In the genomic region with DNA sequence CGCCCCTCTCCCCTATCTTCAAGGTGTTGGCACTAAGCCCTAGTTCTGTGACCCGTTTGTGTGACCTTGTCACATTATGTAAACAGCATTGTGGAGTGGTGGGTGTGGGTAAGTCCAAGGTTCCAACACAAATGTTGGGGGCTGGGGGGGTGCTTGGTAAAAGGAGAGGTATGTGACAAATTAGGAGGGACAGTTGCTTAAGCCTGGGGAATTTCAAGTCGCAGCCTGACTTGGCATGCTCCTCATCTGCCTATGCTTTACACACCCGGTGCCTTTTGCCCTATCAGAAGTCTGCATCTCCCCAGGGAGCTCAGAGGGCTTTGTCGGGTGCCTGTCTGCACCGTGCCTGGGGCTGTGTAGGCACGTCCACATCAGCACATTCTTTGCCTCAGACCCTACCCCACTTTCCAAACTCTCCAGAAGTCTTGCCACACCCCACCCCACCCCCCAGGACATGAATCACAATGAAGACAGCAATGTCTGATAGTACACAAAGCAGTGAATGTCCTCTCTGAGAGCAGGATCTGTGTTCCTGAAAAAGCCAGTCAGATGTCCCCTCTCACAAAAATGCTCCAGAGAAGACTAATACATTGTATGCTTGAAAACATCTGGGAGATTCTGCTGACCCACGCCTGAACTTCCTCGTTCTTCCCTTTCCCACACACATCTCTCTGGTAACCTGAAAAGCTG, we compare ENCODE assay signal across 9 mouse cellular contexts.
DNase-seq lines count a peak whose midpoint lies in the region; ATAC-seq and TF ChIP-seq lines count a peak whose summit lies in the region.
"Had no signal": no experiment of that assay in that cellular context is flagged by ENCODE, and none has a peak within 500 bp of the region (broad histone marks: within the 10 kb centered on the region; RNA-seq: fewer than 3 reads in every experiment).

No protein-coding gene starts in this region.

- peaks cover 6% of the 10 kb centered on the region; the same call in 1 of the 2 replicates for H3K4me1 ChIP-seq in forebrain, embryonic 14.5 days (ENCODE audit: control insufficient read depth, insufficient read depth, low read length)
- H3K4me1 ChIP-seq in forebrain, embryonic 10.5 days = peaks cover 15% of the 10 kb centered on the region
- peaks cover 15% of the 10 kb centered on the region for H3K4me1 ChIP-seq in intestine, embryonic 16.5 days (ENCODE audit: control insufficient read depth, insufficient read depth, low read length)
- H3K4me1 ChIP-seq in lung, embryonic 16.5 days (replicated peaks; ENCODE audit: control insufficient read depth, insufficient read depth, low read length) = peaks cover 22% of the 10 kb centered on the region

- peak; percentile 76 for ATAC-seq in forebrain, embryonic 14.5 days
- peak; percentile 82 for ATAC-seq in intestine, embryonic 16.5 days
- peak; percentile 93 for ATAC-seq in lung, embryonic 16.5 days (ENCODE audit: low read depth)

- H3K27me3 ChIP-seq in forebrain, embryonic 14.5 days (replicated peaks; ENCODE audit: control insufficient read depth, insufficient read depth, low read length) = no peaks in the 10 kb centered on the region
- no peaks in the 10 kb centered on the region for H3K27me3 ChIP-seq in forebrain, embryonic 10.5 days (ENCODE audit: poor library complexity, severe bottlenecking)
- H3K27me3 ChIP-seq in intestine, embryonic 16.5 days (replicated peaks; ENCODE audit: control insufficient read depth, insufficient read depth, low read length) = no peaks in the 10 kb centered on the region
- no peaks in the 10 kb centered on the region for H3K27me3 ChIP-seq in lung, embryonic 16.5 days (ENCODE audit: control insufficient read depth, insufficient read depth, low read depth, low read length)

- no peaks in the 10 kb centered on the region for H3K36me3 ChIP-seq in forebrain, embryonic 14.5 days (ENCODE audit: control insufficient read depth, insufficient read depth, low read length)
- H3K36me3 ChIP-seq in forebrain, embryonic 10.5 days (replicated peaks) = no peaks in the 10 kb centered on the region
- no peaks in the 10 kb centered on the region for H3K36me3 ChIP-seq in intestine, embryonic 16.5 days (ENCODE audit: control insufficient read depth, insufficient read depth, low read length)
- no peaks in the 10 kb centered on the region for H3K36me3 ChIP-seq in lung, embryonic 16.5 days (ENCODE audit: control insufficient read depth, insufficient read depth, low read length)

- 20% methylated on average over 9 of the region's 9 CpGs for WGBS in forebrain, embryonic 14.5 days
- WGBS in forebrain, embryonic 10.5 days = 34% methylated on average over 9 of the region's 9 CpGs
- 13% methylated on average over 9 of the region's 9 CpGs for whole genome bisulfite sequencing in intestine, embryonic 16.5 days
- 4% methylated on average over 9 of the region's 9 CpGs for WGBS in lung, embryonic 16.5 days

- no peak overlapping the region; the same call in 1 of the 2 replicates for H3K27ac ChIP-seq in forebrain, embryonic 14.5 days (ENCODE audit: low read depth, low read length)
- H3K27ac ChIP-seq in forebrain, embryonic 10.5 days = no peak overlapping the region
- peak overlapping the region; percentile 65 for H3K27ac ChIP-seq in intestine, embryonic 16.5 days (ENCODE audit: low read length)
- H3K27ac ChIP-seq in lung, embryonic 16.5 days (ENCODE audit: low read length) = peak overlapping the region; percentile 74
- H3K27ac ChIP-seq in left cerebral cortex, adult 2 months = no peak overlapping the region
- no peak overlapping the region for H3K27ac ChIP-seq in gastrocnemius, adult 2 months

- no peak overlapping the region for H3K4me3 ChIP-seq in forebrain, embryonic 14.5 days (ENCODE audit: low read depth, low read length)
- no peak overlapping the region for H3K4me3 ChIP-seq in forebrain, embryonic 10.5 days
- no peak overlapping the region for H3K4me3 ChIP-seq in intestine, embryonic 16.5 days (ENCODE audit: low read length)
- no peak overlapping the region for H3K4me3 ChIP-seq in lung, embryonic 16.5 days (ENCODE audit: low read length)
- no peak overlapping the region for H3K4me3 ChIP-seq in left cerebral cortex, adult 2 months
- H3K4me3 ChIP-seq in gastrocnemius, adult 2 months = no peak overlapping the region
- H3K4me3 ChIP-seq: erythroblast, embryonic 14.5 days had no signal

- H3K9me3 ChIP-seq in forebrain, embryonic 14.5 days (replicated peaks; ENCODE audit: control insufficient read depth, low read length) = no peaks in the 10 kb centered on the region
- H3K9me3 ChIP-seq in forebrain, embryonic 10.5 days = peaks cover 3% of the 10 kb centered on the region; the same call in 1 of the 2 replicates
- no peaks in the 10 kb centered on the region for H3K9me3 ChIP-seq in intestine, embryonic 16.5 days (ENCODE audit: control insufficient read depth, low read length)
- no peaks in the 10 kb centered on the region; the same call in 1 of the 2 replicates for H3K9me3 ChIP-seq in lung, embryonic 16.5 days (ENCODE audit: control insufficient read depth, low read length)

- intact Hi-C loops in left cerebral cortex, adult 2 months (cut with DNase I) = no loop called here
- intact Hi-C loops in gastrocnemius, adult 2 months (cut with DNase I) = no loop called here

- TF ChIP-seq CTCF in left cerebral cortex, adult 2 months (IDR thresholded peaks at IDR 0.05) = no peak
- no peak for TF ChIP-seq CTCF in gastrocnemius, adult 2 months (IDR thresholded peaks at IDR 0.05)

- no peak overlapping the region for H3K4me2 ChIP-seq in forebrain, embryonic 14.5 days (ENCODE audit: low read length)
- H3K4me2 ChIP-seq in intestine, embryonic 16.5 days (ENCODE audit: low read depth, low read length) = peak overlapping the region; percentile 29
- H3K4me2 ChIP-seq in lung, embryonic 16.5 days (ENCODE audit: low read depth, low read length) = peak overlapping the region; percentile 45

- DNase-seq in forebrain, embryonic 14.5 days (ENCODE audit: low spot score) = no peak
- DNase-seq in forebrain, embryonic 10.5 days (ENCODE audit: extremely low spot score, low spot score) = no peak
- DNase-seq in ES-CJ7 (ENCODE audit: low read depth, low spot score) = peak; percentile 98
- DNase-seq in right cerebral cortex, postnatal 4 days = no peak
- no peak for DNase-seq in left cerebral cortex, adult 2 months (ENCODE audit: extremely low spot score in 1 of 2, low spot score in 2 of 2)
- no peak for DNase-seq in gastrocnemius, adult 2 months

- H3K9ac ChIP-seq in forebrain, embryonic 14.5 days (ENCODE audit: low read length) = no peak overlapping the region
- no peak overlapping the region; the same call in 1 of the 2 replicates for H3K9ac ChIP-seq in intestine, embryonic 16.5 days (ENCODE audit: low read depth, low read length)
- 0 out of 2 replicates have a peak overlapping the region, but pooled peaks have one; percentile 11 for H3K9ac ChIP-seq in lung, embryonic 16.5 days (ENCODE audit: low read length)

Comparison
In these comparisons a context has a peak if more than half of its experiments do, and no peak if none do; other contexts are left out.
1. H3K27ac ChIP-seq: peak in intestine, embryonic 16.5 days (single experiment) and lung, embryonic 16.5 days (single experiment); none in forebrain, embryonic 14.5 days (single experiment), forebrain, embryonic 10.5 days (single experiment), left cerebral cortex, adult 2 months (single experiment) and gastrocnemius, adult 2 months (single experiment).
2. Peak in every context shown above with its lines, with median percentiles within 50 percentile points of each other: ATAC-seq.